Mouse (Mus musculus) neural tube, embryonic 11.5 days (tissue): ENCODE data around the gene Fgf15. TPM values are rescaled to one million over a fixed set of nuclear protein-coding genes. Genes with fewer than 3 reads are reported as not detected.

Source experiments
- ATAC-seq: fragments of 200-750 bp; cut with Nextera tagmentation; 2 replicates; pipeline ENCODE4 v1.8.0; 2017; ENCODE audit warnings: moderate number of reproducible peaks, mild to moderate bottlenecking, moderate TSS enrichment, moderate library complexity; ENCODE audit not compliant: insufficient read depth, low FRiP score, low TSS enrichment
- DNase-seq: peaks from one replicate; pipeline ENCODE4 v3.0.0-alpha.2; 2015; ENCODE audit warnings: low spot score
- H3K27ac ChIP-seq: fragments of 300-500 bp; sonication (generic); 2 replicates; pipeline ENCODE4 v1.5.1; 2014; ENCODE audit warnings: low read depth, mild to moderate bottlenecking, low read length
- H3K27me3 ChIP-seq: fragments of 300-500 bp; sonication (generic); 2 replicates; pipeline ENCODE4 v1.6.1; 2014; ENCODE audit warnings: mild to moderate bottlenecking, low read length, mixed read lengths; ENCODE audit not compliant: control insufficient read depth, insufficient read depth
- H3K36me3 ChIP-seq: fragments of 300-500 bp; sonication (generic); 2 replicates; pipeline ENCODE4 v1.6.1; 2014; ENCODE audit warnings: mild to moderate bottlenecking, low read length, moderate library complexity, mixed read lengths; ENCODE audit not compliant: control insufficient read depth, insufficient read depth
- H3K4me1 ChIP-seq: fragments of 300-500 bp; sonication (generic); 2 replicates; pipeline ENCODE4 v1.6.1; 2014; ENCODE audit warnings: low read length, mixed read lengths; ENCODE audit not compliant: control insufficient read depth, insufficient read depth
- H3K4me2 ChIP-seq: fragments of 300-500 bp; sonication (generic); 2 replicates; pipeline ENCODE4 v1.6.1; 2014; ENCODE audit warnings: low read depth, mild to moderate bottlenecking, moderate library complexity
- H3K4me3 ChIP-seq: fragments of 300-500 bp; sonication (generic); 2 replicates; pipeline ENCODE4 v1.5.1; 2014; ENCODE audit warnings: low read depth, low read length
- H3K9ac ChIP-seq: fragments of 300-500 bp; sonication (generic); 2 replicates; pipeline ENCODE4 v1.6.1; 2014; ENCODE audit warnings: mild to moderate bottlenecking, low read length
- H3K9me3 ChIP-seq: fragments of 300-500 bp; sonication (generic); 2 replicates; pipeline ENCODE4 v1.6.1; 2016; ENCODE audit warnings: low read length; ENCODE audit not compliant: control insufficient read depth
- WGBS: fragments of 180-500 bp; shearing (Covaris S2); extraction: QIAGEN DNeasy Blood & Tissue Kit; methylation state at CpG from one replicate; pipeline ENCODE4 v1.1.7; 2014; 5-methylcytosine and 5-hydroxymethylcytosine counted together
- polyA plus RNA-seq: library from polyadenylated mRNA; unstranded; fragments of >200 nt; fragmentation: Nextera tagmentation; extraction: Ambion mirVana; gene quantifications from 2 replicates; pipeline ENCODE4 v1.2.1, GENCODE M21; 2014

Gene Fgf15
- polyA plus RNA-seq, 1 experiment from 2014 or later, result 53.3 TPM

- Histone ChIP-seq H3K36me3 (no peaks in the 10 kb centered on the region), H3K9me3 (no peaks in the 10 kb centered on the region), H3K4me3 (no peak overlapping the region), H3K4me1 (peaks cover 6% of the 10 kb centered on the region; the same call in 1 of the 2 replicates), H3K9ac (no peak overlapping the region), H3K27ac (no peak overlapping the region), H3K4me2 (no peak overlapping the region), H3K27me3 (no peaks in the 10 kb centered on the region)
- WGBS, result 80% methylated on average over 4 of the region's 4 CpGs
- no peak for DNase-seq
- ATAC-seq, result no peak
Observed at GRCm38 (mm10) chr7:144912897-144913296, 16.6 kb downstream of the Fgf15 start.

DNA sequence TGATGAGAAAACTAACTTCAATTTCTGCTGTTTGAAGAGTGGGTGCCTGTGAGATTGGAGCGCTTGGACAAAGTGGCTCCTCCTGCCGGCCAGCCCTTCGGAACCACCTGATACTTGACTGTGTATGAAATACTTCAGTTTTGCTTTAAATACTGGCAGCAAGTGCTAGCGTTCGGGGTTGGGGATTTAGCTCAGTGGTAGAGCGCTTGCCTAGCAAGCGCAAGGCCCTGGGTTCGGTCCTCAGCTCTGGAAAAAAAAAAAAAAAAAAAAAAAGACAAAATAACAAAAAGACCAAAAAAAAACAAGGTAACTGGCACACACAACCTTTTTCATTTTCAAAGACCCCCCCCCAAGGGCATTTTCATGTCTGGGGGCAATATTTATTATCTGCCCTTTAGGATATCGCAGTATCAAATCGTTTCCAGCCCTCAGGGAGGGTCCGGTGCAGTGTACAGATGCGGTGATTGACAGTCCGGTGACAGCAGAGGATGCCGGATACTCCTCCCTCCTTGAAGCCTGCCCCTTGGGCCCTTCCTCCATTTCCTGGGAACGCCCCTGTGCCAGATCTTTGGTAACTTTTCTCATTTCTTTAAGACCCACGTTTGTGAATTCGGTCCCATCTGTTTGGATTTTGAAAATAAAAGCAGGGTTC lies 18.1 kb downstream of the Fgf15 start:
- peak; percentile 86 for ATAC-seq
- H3K4me1 ChIP-seq, result peaks cover 6% of the 10 kb centered on the region; the same call in 1 of the 2 replicates
- no peaks in the 10 kb centered on the region for H3K9me3 ChIP-seq
- 8% methylated on average over 17 of the region's 17 CpGs for WGBS
- H3K27ac ChIP-seq, result no peak overlapping the region
- peak overlapping the region; percentile 54 for H3K4me3 ChIP-seq
- H3K27me3 ChIP-seq, result no peaks in the 10 kb centered on the region
- H3K9ac ChIP-seq, result peak overlapping the region; percentile 66; the same call in 1 of the 2 replicates
- peak overlapping the region; percentile 43 for H3K4me2 ChIP-seq
- H3K36me3 ChIP-seq, result peaks cover 2% of the 10 kb centered on the region; the same call in 1 of the 2 replicates
- DNase-seq, result no peak

- peaks cover 2% of the 10 kb centered on the region; the same call in 1 of the 2 replicates for H3K36me3 ChIP-seq
- H3K4me3 ChIP-seq, result peak within 1 kb of the TSS; percentile 54
- WGBS, result under 1% methylated on average over 49 of the region's 55 CpGs
- H3K4me1 ChIP-seq, result peaks cover 6% of the 10 kb centered on the region; the same call in 1 of the 2 replicates
- H3K9ac ChIP-seq, result peak within 1 kb of the TSS; percentile 66
- peak within 1 kb of the TSS; percentile 71 for H3K4me2 ChIP-seq
- peak; percentile 90 for ATAC-seq
- peak within 1 kb of the TSS; percentile 79 for H3K27ac ChIP-seq
- DNase-seq, result peak; percentile 94
- no peaks in the 10 kb centered on the region for H3K27me3 ChIP-seq
- no peaks in the 10 kb centered on the region for H3K9me3 ChIP-seq
Observed at GRCm38 (mm10) chr7:144914948-144915750, 18.8 kb downstream of the Fgf15 start, which contains the start of gene LTO1. Gene LTO1, plus strand, starts transcription at chr7:144915100.

DNA sequence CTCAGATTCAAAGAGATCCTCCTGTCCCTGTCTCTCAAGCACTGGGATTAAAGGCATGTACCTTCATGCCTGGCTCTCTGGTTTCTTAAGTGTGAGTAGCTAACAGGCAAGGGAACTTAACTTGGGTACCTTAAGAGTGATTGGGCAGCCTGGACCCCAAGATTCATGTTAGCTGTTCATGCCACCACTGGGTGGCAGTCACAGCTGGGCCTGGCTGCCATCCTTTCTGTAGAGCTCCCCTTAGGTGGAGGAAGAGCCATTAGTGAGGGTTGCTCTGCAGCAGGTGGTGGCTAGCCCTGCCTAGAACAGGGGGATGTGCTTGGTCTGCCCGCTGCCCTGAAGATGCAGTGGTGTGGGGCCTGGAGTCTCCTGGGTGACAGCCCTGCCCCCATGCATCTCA lies 22.5 kb downstream of the Fgf15 start:
- Histone ChIP-seq H3K4me1 (peaks cover 6% of the 10 kb centered on the region; the same call in 1 of the 2 replicates), H3K4me2 (no peak overlapping the region), H3K4me3 (no peak overlapping the region), H3K9ac (no peak overlapping the region), H3K27ac (no peak overlapping the region), H3K9me3 (no peaks in the 10 kb centered on the region), H3K36me3 (peaks cover 2% of the 10 kb centered on the region; the same call in 1 of the 2 replicates), H3K27me3 (no peaks in the 10 kb centered on the region)
- WGBS, result 68% methylated on average over 1 of the region's 1 CpGs
- DNase-seq (no peak), ATAC-seq (no peak)

GRCm38 (mm10) chr7:144927591-144927990 lies 31.3 kb downstream of the Fgf15 start:
- no peak overlapping the region for H3K4me3 ChIP-seq
- 83% methylated on average over 2 of the region's 2 CpGs for WGBS
- ATAC-seq (no peak), DNase-seq (no peak)
- H3K4me2 ChIP-seq, result no peak overlapping the region
- H3K27me3 ChIP-seq, result no peaks in the 10 kb centered on the region
- no peaks in the 10 kb centered on the region for H3K4me1 ChIP-seq
- no peaks in the 10 kb centered on the region for H3K36me3 ChIP-seq
- H3K9ac ChIP-seq, result no peak overlapping the region
- no peak overlapping the region for H3K27ac ChIP-seq
- H3K9me3 ChIP-seq, result no peaks in the 10 kb centered on the region

DNA sequence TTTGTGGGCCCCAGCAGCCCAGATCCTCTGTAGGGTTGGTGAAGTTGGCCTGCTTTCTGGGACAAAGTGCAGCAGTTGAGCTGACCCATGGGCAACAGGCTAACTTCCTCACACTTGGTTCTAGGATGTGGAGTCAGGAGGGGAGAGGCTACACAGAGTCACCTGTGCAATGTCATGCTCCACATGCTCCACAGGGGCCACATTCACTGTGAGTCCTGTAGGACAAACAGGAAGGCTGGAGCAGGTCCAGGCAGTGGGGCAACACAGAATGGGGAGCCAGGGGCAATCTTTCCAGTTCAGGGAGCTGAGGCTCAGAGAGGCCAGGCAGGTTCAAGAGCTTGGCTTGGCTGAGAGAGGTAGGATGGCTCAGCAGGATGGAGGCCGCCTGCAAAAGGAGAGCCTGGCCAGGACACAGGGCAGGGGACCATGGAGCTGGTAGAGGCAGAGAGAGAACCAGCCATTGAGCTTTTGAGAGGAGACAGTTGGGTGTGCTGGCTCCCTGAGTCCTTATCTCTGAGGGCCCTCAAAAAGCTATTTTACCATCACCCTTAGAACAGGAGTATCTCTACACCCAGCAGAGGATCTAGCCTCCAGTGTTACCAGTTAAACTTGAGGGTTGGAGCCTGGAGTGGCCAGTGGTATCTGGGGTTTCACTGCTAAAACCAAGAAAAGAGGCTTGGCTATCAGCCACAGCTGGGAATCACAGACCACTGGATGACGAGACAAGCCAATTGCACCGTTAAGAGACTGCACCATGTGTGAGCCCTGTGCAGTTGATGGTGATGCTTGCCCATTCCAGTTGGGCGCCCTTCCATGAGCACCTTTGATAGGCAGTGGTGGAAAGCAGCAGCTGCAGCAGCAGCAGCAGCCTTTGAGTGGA lies 31.9 kb downstream of the Fgf15 start:
- Histone ChIP-seq H3K9me3 (no peaks in the 10 kb centered on the region), H3K4me1 (no peaks in the 10 kb centered on the region), H3K36me3 (no peaks in the 10 kb centered on the region), H3K27ac (no peak overlapping the region), H3K4me2 (no peak overlapping the region), H3K4me3 (no peak overlapping the region), H3K9ac (no peak overlapping the region), H3K27me3 (no peaks in the 10 kb centered on the region)
- no peak for DNase-seq
- WGBS, result 75% methylated on average over 4 of the region's 4 CpGs
- no peak for ATAC-seq

- no peak for ATAC-seq
- Histone ChIP-seq H3K36me3 (peaks cover 3% of the 10 kb centered on the region), H3K4me3 (no peak overlapping the region), H3K27ac (no peak overlapping the region), H3K27me3 (no peaks in the 10 kb centered on the region), H3K4me2 (no peak overlapping the region), H3K9ac (no peak overlapping the region), H3K9me3 (no peaks in the 10 kb centered on the region), H3K4me1 (no peaks in the 10 kb centered on the region)
- no peak for DNase-seq
- 80% methylated on average over 6 of the region's 6 CpGs for WGBS
Observed at GRCm38 (mm10) chr7:144928889-144929210, 32.5 kb downstream of the Fgf15 start.

GRCm38 (mm10) chr7:144929506-144929905 lies 33.2 kb downstream of the Fgf15 start:
- H3K4me2 ChIP-seq, result no peak overlapping the region
- no peak overlapping the region for H3K27ac ChIP-seq
- no peaks in the 10 kb centered on the region for H3K27me3 ChIP-seq
- WGBS, result 82% methylated on average over 8 of the region's 8 CpGs
- no peak overlapping the region for H3K9ac ChIP-seq
- H3K9me3 ChIP-seq, result no peaks in the 10 kb centered on the region
- ATAC-seq, result no peak
- peaks cover 8% of the 10 kb centered on the region for H3K36me3 ChIP-seq
- no peaks in the 10 kb centered on the region for H3K4me1 ChIP-seq
- DNase-seq, result no peak
- no peak overlapping the region for H3K4me3 ChIP-seq
